Mouse (Mus musculus): ENCODE data around the gene Vmn1r69.

Vmn1r69 gene

DNA sequence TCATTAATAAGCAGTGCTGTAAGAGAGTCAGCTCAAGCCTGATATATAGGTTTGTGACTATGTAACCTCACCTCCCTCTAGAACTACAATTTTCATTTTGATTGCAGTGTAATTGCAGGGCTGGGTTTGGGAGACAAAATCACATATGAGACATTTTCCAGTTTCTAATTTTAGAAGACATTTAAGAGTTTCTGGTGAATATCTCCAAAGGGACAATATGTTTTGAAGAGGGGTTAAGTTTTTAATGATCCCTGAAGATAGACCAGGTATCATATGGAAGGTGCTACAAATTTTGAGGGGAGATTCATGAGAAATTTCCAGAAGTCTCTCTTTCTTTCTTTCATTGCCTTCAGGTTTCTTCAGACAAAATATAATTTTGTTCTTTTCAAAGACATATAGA, at the start of gene Vmn1r69:
Gene Vmn1r69 (minus strand): TSS at position 101 of the 400 bp plus-strand sequence.
- DNase-seq (ENCODE audit: low spot score in 2 of 2): no peak

GRCm38 (mm10) chr7:10631232-10631631, 17.8 kb upstream of the Vmn1r69 start, which contains the start of gene Vmn1r70:
TSS of gene Vmn1r70 (plus strand) at chr7:10631532.
- no peak for DNase-seq (ENCODE audit: low spot score in 2 of 2)

- DNase-seq (ENCODE audit: low spot score in 2 of 2): no peak
Measured at GRCm38 (mm10) chr7:10558385-10558784, 55.1 kb downstream of the Vmn1r69 start, which contains the start of gene Vmn1r68. TSS of gene Vmn1r68 (minus strand) at chr7:10558485.
